Mouse (Mus musculus) MEL-GATA-1-ER (cell line): ENCODE data around the gene B3galt5.

Source experiments
- DNase-seq: peaks from one replicate; pipeline ENCODE4 v3.0.0-alpha.2; 2012; ENCODE audit warnings: low read depth; ENCODE audit errors: extremely low read depth

The B3galt5 gene

GRCm38 (mm10) chr16:96235366-96235970, at the start of gene B3galt5:
Gene B3galt5, plus strand, starts transcription at chr16:96235801.
- no peak for DNase-seq

DNA sequence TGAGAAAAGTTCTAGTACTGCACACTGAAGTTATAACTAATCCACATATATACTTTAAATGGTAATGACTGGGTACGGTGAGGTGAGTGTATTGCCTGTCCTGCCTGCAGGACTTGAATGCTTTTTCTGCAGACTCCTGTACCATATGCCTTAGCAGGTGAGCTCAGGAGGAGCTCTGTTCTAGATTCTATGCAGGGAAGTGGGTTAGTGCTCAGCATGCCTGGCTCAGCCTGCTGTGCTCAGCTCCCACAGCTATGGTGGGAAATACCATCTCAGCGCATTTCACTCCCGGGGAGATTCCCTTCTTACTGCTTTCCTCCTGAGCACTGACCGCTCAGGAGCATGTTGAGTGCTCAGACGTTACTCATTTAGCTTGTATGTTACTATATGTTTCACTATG, 48.0 kb upstream of the B3galt5 start:
- no peak for DNase-seq

DNA sequence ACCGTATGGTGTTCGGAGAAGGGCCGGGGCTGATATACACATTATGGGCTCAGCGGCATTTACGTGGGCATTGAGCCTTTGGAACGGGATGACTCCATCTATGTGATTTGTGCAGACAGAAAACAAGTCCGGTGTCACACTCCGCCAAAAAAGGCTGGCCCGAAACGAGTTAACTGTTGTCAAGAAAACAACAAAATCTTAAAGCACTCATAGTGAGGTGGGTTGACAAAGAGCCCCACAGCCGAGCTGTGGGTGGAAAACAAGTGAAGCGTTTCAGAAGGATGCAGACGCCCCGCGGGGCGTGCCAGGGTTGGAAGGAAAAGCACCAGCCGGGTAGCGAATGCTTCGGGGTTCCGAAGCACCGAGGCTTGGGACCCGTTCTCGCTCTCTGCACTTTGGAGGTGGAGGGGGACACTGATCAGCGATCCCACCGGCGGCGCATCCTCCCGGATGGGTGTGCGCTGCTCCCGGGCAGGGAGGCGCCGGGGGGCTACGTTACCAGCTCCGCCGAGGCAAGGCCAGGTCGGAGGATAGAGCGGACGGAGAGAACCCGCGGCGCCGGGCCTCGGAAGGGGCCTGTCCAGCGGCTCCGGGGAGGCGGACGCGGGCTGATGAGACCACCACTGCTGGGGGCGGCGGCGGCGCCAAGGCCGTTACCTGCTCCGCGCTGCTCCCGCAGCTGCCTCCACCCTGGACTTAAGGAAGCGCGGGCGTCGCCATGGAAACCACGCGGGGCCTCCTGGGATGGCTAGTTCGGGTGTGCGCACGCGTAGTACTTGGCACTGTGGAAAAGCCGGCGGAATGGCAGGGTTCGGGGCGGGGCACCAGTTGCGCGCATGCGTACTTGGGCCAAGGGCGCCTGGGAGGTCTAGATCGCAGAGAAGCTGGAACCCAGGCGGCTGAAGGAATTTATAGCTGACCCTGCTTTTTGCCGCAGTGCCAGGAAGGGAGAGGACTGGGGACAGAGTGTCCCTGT, 43.8 kb upstream of the B3galt5 start, which contains the start of gene Lca5l:
Gene Lca5l, minus strand, starts transcription at position 741 of the 976 bp plus-strand sequence.
- DNase-seq: peak; percentile 91

- no peak for DNase-seq
Measured at GRCm38 (mm10) chr16:96199913-96200701, 35.5 kb upstream of the B3galt5 start, which contains the start of gene Sh3bgr. Gene Sh3bgr, plus strand, starts transcription at chr16:96200450.

DNA sequence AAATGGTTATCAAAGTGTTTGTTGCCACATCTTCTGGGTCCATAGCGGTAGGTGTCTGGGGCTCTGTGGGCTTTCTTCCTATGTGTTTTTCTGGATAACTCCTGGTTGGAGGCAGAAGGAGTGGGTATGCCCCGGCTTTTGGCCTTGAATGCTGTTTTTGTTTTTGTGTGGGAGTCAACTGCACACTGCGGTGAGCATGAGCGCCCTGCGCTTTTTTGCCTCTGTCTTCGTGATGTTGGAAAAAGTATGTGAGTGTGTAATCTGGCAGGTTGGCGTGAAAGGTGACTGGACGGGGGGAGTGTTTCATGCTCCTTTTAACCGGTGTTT, 34.9 kb upstream of the B3galt5 start:
- DNase-seq: no peak

DNA sequence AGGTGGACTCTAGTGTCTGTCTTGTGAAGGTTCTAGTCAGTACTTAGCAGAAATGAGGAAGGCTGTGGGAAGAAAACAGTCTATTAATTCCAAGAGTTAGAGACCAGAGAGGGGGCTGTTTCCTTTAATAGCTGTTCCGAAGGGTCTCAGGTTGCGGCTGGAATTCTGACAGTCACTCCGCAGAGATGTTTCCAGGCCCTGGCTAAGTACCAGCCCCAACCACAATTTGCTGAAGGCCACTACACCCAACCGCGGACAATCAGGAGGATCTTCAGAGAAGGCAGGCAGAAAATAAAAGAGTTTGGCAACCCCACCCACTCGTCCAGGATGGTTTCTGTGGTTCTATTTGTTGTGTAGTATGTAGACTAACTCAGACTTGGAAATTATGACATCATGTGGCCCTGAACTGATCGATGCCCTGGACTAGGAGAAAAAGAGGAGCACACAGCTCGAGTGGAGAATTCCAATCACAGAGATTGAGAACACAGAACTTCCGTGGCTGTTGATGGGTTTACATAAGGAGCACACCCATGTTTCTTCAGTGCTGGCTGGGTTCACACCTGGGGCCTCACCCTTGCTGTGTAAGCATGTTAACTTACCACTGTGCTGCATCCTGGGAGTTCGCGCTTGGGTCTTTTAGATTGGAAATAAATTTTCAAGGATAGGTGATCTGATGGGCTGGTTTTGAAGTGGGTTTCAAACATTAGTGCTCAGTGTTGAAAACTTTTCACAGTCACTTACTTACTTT, 33.9 kb upstream of the B3galt5 start:
- DNase-seq: no peak

- no peak for DNase-seq
Measured at GRCm38 (mm10) chr16:96209789-96210188, 25.8 kb upstream of the B3galt5 start.

DNA sequence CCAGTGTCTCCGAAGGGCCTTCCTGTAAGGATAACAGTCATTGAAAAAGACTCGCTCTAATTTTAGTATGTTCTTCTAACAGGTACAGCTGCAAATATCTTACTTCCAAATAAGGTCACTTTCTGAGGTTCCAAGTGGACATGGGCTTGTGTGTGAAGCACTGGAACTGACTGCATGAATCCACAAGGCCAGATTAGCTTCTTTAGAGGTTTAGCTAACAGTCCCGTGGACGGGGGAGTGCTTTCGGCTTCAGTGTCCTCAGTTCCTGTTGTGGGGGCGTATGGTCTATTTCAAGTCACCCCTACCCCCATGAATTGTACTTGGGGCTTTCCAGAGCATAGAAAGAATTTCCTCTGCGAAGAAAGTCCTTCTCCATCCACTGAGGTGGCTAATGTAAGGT, 24.7 kb upstream of the B3galt5 start:
- no peak for DNase-seq

DNA sequence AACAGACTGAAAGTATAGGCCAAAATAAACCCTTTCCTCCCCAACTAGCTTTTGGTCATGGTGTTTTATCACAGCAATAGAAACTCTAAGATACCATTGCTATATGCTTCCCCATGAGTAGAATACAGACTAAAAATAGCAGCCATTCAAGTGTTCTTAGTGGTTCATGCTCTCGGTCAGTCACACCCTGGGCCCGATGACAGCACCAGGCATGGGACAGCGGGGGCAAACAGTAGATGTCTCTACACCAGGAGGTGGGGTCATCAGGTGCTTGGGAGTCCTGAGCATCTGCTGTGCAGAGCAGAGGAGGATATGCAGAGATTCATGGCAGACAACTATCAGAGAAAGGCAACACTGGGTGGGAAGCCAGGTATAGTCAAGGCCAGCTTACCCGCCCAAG, 22.6 kb upstream of the B3galt5 start:
- DNase-seq: no peak

DNA sequence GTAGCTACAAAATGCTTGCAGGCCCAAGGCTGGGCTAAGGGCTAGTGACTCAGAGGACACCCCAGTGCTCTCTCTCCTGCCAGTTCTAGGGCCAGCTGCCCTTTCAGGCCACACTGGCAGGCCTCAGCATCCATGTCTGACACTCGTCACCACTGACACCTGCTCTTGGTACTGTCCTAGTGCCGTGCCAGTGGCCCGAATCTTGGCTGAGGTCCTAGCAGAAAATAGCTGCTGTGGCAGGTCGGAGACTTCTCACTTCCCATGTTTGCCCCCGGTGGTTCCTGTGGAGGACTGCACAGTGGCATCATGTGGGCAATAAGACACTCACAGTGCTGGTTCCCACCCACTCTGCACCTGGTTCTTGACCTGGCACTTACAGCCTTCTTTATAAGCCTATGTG, 14.1 kb upstream of the B3galt5 start:
- no peak for DNase-seq

DNA sequence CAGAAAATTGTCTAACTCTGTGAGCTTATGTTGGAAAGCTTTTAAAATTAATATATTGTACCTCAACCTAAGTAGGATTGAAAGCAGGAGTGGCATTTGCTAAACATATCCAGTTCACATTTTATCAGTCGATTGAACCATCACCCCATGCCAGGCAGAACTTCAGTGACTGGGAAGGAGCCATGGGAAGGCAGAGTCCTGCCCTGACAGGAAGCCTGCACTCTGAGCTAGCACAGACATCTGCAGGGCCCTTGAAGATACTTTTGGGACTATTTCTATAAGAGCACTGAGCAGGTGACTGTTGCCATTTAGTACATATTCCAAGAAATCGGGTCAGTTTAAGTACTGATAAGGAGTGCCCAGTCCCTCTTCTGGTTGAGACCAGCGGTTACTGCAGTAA, 13.6 kb upstream of the B3galt5 start:
- DNase-seq: no peak

DNA sequence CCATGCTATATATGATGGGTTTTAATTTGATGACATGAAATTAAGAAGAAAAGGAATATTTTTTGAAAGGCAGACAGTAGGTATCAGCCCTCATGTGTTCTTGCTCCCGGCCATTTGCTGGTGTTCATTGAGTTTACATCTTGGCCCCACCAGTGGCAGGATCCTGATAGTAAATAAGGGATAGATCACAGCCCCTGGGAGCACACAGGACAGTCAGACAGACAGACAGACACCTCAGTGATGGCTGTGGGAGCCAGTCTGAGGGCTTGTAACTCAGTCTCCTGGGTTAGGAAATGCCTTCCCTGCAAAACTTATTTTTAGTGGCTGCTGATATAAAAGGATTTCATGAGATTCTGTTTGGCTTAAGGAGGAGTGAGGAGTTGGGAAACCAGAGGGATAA, 13.1 kb upstream of the B3galt5 start:
- DNase-seq: no peak

- no peak for DNase-seq
Measured at GRCm38 (mm10) chr16:96228438-96228837, 7.2 kb upstream of the B3galt5 start.

DNA sequence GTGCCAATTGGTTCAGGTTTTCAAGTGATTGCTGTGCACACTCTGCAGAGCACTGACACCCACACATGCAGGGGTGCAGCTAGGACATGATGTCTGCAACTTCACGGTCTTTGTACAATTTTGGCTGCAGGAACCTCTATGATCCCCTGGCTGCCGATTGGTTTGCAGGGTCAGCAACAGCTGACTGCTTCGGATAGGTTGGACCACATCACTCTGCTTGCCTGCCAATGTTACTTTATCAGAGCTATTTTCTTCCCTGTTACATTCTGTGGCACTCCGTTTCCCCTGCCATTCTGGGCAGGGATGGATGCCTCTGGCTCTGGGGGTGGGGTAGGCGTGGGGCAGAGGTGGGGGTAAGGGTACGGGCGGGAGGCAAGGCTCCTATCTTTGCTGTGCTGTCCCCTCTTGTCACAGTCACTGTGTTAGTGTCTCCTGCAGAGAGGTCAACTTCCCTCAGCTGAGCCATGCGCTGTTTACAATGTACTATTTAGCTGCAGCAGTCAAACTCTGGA, 6.5 kb upstream of the B3galt5 start:
- DNase-seq: no peak

DNA sequence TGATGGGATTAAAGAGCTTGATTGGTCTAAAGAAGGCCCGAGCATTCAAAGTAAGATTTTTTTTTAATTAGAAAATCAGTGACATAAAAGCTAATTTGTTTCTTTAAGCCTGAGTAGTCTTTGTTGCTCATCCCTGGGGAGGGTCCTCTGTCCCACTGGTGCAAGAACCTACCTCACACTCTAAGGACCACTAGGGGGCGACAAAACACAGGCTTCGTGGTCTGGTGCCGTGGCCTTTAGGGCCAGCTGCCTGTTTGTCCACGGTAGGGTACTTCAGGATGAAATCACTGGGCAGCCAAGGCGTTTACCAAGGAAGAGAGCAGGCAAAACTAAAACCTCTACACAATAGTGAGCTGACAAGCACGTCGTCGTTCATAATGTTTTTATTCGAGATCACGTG, 5.2 kb upstream of the B3galt5 start:
- peak; percentile 13 for DNase-seq

GRCm38 (mm10) chr16:96231251-96231650, 4.3 kb upstream of the B3galt5 start:
- no peak for DNase-seq

DNA sequence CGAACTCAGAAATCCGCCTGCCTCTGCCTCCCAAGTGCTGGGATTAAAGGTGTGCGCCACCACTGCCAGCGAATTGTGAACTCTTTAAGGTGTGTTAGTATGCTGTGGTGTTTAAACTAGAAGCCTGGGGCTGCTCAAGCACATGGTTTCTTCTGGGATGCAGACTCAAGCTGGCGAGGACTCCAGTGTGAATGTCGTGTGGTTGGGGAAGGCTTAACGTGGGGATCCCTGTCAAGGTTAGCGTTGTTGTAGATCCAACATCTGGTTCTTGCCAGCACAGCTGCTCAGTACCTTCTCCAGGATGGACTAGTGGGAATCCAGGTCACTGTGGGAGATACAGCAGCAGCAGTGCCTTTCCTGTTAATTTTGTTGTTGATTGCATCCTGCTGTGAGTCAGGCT, 3.6 kb upstream of the B3galt5 start:
- no peak for DNase-seq

- DNase-seq: no peak
Measured at GRCm38 (mm10) chr16:96233996-96234395, 1.6 kb upstream of the B3galt5 start.

DNA sequence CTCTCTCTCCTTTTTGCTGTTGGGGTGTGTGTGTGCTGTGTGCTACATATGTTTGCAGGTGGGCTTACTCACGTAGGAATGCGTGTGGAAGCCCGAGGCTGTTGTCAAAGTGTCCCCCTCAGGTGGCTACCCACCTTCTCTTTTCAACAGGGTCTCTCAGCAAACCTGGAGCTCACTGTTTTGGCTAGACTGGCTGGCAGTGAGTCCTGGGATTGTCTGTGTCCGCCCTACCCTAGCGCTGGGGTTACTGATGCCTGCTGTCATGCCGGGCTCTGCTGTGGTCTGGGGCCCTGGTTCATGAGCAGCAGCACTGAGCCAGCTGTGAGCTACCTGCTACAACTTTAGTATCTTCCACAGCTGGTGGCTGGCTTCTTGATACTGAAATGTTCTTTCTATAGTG, 8.9 kb downstream of the B3galt5 start:
- DNase-seq: no peak

DNA sequence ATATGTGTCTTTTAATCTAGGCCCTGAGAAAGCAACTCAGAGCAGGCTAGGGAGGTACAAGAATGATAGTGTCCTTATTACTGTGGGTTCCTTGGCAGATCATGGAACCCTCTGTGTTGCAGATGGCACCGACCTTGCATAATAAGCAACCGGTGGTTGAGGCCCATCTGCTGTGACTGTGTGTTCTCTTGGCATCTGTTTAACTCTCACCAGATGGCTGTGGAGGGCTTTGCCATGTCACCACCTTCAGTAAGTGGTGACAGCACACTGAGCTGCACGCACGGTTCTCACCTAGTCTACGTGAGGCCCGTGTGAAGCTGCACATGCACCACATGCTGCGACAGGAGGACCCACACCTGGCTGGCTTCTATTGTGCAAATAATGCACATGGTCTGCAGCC, 14.0 kb downstream of the B3galt5 start:
- DNase-seq: no peak

GRCm38 (mm10) chr16:96252146-96252545, 16.5 kb downstream of the B3galt5 start:
- no peak for DNase-seq
